Mouse (Mus musculus): ENCODE measurements around the gene Gm20812. TPM values are rescaled to one million over a fixed set of nuclear protein-coding genes. Genes with fewer than 3 reads are reported as not detected.
"Not testable (repeated sequence)": the region's sequence is repeated elsewhere in the genome, so short reads cannot be mapped to it uniquely, and the experiment has no call there.

Gm20812 gene
- polyA plus RNA-seq (2015; fragmentation: Nextera tagmentation; extraction: Ambion mirVana): not detected in 2 replicates

- WGBS: no CpG with 5 or more reads among the region's 3 CpGs
- H3K36me3 ChIP-seq; H3K9ac ChIP-seq (replicated peaks); H3K4me1 ChIP-seq; H3K9me3 ChIP-seq (replicated peaks); H3K4me3 ChIP-seq (replicated peaks); H3K27me3 ChIP-seq (replicated peaks); H3K4me2 ChIP-seq; H3K27ac ChIP-seq (replicated peaks); ATAC-seq (ENCODE audit: low FRiP score): not testable (repeated sequence)
Measured at GRCm38 (mm10) chrY:12381681-12382080, at the start of gene Gm20812. Gm20812 (plus strand) TSS chrY:12381981.

Other genes starting within 250 kb of the Gm20812 start
- gene Gm29554, start 108.0 kb upstream of the Gm20812 start, polyA plus RNA-seq (2015; fragmentation: Nextera tagmentation; extraction: Ambion mirVana): not detected in 2 replicates

Measured in neural tube, embryonic 15.5 days (tissue).